Mouse (Mus musculus): Measurements from ENCODE around the gene Dnajb1.
"Not testable (repeated sequence)": the region's sequence is repeated elsewhere in the genome, so short reads cannot be mapped to it uniquely, and the experiment has no call there.

Gene Dnajb1

DNA sequence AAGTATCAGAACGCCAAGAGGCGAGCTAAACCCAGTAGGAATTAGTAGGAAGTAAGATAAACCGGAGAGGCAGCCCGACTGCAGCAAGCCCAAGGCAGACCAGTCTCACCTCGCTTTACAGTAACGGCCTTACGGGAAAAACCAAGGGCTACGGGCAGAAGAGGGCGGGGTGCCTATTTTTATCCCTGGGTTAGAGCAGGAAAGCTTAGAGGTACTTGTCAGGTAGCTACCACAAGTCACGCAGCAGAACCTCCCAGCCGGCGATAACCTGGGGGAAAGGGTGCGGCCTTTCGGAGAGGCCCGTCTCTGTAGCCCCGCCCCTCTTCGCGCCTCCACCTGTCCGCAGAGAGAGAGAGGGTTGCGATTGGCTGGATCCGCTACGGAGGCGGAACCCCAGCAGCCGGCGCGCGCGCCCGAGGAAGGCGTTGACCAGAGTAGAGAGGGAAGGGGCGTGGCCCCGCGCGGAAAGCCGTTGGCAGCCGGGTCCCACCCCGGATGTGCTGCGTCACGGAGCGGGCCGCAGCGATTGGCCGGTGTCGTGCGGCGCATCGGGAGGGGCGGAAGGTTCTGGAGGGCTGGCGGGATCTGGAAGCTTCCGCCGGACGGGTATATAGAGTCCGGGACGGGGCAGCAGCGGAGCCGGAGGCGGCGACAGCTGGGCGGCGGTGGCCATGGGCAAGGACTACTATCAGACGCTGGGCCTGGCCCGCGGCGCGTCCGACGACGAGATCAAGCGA is at the start of gene Dnajb1, which contains the start of gene Tecr:
Gene Dnajb1, plus strand, starts transcription at position 533 of the 737 bp plus-strand sequence.
Gene Tecr, minus strand, starts transcription at position 311 of the 737 bp plus-strand sequence.
- DNase-seq (ENCODE audit: low spot score in 2 of 2): peak; percentile 99 to 100

DNA sequence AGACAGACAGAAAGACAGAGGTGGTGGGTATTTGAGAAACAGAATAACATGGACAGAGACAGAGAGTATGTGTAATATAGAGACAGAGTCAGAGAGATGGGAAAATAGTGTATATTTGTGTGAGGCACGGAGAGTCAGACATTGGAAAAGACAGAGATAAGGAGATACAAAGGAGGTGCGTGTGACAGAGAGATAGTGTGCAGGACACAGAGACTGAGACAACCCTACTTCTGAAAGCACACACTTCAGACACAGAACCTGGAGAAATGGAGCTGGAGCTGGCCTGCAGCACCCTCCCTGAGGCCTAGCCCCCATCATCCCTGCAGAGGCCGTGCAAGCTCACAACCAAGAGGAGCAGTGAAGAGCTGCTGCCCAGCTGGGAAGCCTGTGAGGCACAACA is 45.3 kb upstream of the Dnajb1 start:
- no peak for DNase-seq (ENCODE audit: low spot score in 2 of 2)

DNA sequence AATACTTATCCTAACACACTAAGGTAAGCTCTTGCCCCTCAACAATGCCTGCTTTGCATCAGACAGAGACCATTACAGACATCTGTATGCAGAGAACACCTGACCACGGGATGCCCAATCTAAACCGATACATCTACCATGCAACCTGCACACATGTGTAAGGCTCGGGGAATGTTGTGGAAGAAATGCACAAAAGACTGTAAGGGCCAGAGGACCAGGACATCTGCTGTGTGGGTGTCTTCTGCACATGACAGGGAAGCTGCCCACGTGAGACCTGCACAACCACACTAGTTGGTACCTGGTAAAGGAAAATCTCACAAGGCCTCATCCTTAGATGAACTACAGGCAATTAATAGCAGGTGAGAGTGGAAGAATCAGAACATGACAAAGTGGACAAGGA is 44.7 kb upstream of the Dnajb1 start:
- no peak for DNase-seq (ENCODE audit: low spot score in 2 of 2)

DNA sequence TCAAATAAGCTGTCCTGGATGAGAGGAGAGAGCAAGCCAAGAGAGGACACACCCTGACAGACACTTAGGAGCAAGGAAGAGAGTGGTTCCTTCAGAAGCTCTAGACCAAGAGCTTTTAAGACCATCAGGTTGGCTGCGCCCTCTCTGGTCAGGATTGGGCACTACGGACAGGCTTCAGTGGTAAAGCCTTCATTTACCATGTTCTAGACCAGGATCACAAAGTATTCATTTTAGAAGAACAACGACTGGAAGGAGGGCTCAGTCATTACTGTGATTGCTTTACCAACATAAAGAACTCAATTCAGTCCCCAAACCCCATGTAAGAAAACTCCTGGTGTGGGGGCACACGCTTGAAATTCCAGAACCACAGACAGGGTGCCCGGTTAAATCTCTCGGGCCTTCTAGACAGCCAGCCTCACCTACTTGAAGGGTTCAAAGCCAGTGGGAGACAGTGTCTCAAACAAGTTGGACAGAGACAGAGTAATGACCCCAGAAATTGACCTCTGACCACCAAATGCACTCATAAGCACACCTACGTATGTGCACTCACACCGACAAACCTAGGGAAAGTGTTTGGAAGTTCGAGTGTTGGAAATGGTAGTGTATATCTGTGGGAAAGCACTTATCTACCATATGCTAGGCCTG is 42.1 kb upstream of the Dnajb1 start:
- no peak for DNase-seq (ENCODE audit: low spot score in 2 of 2)

DNA sequence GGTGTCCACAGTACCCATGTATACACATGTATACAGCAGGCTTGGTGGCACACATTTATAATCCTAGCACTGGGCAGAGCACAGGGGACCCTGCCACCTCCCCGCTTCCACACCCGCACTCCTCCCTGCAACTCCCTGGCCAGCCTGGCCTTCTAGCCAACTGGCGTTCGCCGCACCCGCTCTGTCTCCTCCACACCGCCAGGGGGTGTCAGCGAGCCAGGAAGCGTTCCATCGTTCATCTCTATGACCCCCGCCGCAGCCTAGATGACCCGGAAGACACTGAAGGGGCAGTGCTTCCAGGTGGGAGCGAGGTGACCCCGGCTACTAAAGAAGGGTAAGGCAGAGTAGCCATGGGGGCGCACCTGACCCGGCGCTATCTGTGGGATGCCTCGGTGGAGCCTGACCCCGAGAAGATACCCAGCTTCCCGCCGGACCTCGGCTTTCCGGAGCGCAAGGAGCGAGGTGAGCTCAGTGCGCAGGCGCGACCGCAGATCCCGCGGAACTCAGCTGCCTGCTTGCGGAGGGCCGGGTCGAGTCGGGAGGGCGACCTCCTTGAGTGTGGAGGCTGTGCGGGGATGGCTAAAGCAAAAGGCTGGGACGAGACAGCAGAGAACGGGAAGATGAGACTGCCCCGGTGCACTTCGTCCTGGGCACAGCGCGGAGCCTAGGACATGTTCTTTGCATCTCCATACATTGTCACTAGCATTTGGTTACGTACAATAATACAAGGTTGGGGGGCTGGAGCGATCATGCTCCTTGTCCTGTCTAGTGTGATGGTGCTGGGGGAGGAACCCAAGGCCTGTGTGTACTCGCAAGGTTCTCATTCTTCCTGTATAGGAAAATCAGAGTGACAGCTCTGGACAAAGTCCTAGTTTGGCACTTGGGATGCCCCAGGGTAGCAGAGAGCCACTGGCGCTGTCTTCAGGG is 41.3 kb upstream of the Dnajb1 start, which contains the start of gene Ndufb7:
Gene Ndufb7, plus strand, starts transcription at position 203 of the 927 bp plus-strand sequence.
- DNase-seq (ENCODE audit: low spot score in 2 of 2): peak; percentile 95

DNA sequence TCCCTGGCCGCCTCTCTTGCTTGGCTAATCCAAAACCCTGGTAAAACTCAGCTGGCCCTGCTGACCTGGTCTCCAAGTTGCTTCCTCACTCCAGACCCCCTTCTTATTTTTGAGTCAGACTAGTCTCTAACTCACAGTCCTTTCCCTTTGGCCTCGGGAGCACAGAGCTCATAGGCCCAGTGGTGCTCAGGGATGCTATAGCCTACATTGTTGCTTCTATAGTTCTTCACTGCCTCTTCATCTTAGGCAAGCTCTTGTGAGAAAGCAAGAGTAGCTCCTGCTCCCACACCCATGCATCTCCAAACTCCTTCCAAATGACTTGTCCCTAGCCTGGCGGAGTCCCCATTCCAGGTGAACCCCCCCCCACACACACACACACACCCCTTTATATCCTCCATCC is 40.3 kb upstream of the Dnajb1 start:
- DNase-seq (ENCODE audit: low spot score in 2 of 2): no peak

DNA sequence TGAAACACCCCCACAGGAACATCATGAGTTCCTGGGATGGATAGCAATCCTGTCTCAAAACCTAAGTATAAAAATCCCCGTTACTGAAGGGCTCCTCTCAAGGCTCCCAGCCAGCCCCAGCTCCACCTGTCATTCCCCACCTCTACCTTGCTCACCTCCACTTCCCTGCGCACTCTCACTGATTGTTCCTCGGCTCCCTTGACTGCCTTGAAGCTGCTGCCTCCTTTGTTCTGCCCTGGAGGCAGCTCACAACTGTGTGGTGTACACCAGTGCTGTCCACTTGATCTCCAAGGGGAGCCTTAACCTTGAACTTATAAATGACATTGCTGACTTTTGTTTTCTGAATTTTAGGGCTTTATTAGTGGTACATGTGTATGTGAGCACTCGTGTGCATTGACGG is 39.9 kb upstream of the Dnajb1 start:
- DNase-seq (ENCODE audit: low spot score in 2 of 2): no peak

DNA sequence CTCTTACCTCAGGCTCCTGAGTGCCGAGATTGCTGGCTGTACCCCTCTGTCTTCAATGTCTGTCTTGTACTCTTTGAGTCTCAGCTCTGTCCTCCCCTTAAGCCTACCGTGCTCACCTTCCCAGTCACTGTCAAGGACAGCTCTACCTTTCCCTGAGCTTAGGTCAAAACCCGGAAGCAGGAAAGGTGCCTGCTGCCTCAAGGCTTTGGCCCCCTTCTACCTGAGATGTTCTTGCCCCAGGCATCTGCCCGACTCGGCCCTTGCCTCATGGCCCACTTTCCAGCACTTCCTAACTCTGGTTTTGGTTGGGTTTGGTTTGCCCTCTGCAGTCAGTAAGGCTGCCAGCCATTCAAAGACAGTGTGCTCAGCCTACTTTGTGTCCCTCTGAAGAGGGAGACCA is 39.2 kb upstream of the Dnajb1 start:
- no peak for DNase-seq (ENCODE audit: low spot score in 2 of 2)

DNA sequence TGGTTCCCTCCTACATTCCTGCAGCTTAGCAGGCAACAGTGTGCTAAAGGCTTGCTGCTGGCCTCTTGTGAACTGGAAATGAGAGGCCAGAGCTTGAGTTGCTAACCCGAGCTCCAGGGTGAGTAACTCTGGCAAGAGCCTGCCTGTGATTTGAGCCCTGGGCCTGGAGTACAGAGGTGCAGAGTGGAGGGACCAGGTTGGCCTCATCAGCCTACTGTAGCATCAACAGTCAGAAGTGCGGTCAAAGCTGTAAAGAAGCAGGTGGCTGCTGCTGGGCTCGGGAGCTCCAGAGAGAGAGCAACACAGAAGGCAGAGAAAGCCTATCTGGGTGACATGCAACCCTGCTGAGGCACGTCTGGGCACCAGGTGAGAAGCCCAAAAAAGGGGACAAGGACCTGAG is 38.8 kb upstream of the Dnajb1 start:
- no peak for DNase-seq (ENCODE audit: low spot score in 2 of 2)

DNA sequence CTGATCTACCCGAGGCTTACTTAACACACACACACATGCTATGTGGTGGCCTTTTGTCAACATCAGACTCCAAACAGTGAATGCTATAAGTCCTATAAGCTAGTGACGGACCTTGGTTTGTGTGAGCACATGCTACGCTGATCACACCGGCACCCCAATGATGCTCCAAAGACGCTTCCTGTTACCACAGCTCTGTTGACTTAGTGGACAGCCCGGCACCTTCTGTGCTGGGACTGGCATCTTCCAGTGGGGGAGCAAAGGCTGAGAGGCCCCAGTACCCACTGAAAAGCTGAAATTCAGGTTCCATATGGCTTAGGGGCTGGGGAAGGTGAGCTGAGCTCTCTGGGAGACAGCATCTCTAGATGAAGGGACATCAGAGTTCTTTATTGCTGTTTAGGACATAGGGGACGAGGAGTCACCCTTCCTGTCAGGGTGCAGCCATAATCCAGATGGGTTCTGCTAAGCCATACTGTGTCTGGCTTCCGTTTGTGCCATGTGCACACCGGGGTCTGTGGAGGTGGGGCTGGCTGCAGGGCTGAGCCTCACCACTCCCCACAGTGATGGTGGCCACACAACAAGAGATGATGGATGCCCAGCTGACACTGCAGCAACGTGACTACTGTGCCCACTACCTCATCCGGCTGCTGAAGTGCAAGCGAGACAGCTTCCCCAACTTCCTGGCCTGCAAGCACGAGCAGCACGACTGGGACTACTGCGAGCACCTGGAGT is 37.6 kb upstream of the Dnajb1 start:
- DNase-seq (ENCODE audit: low spot score in 2 of 2): no peak

DNA sequence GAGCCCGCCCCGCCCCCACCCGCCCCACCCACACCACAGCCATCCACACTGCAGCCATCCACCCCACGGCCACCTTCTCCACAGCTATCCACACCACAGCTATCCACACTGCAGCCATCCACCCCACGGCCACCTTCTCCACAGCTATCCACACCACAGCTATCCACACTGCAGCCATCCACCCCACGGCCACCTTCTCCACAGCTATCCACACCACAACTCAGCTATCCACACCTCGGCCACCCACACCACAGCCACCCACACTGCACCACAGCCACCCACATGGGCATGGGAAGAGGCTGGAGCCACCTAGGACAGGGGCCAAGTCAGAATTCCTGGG is 37.0 kb upstream of the Dnajb1 start:
- DNase-seq (ENCODE audit: low spot score in 2 of 2): not testable (repeated sequence)

DNA sequence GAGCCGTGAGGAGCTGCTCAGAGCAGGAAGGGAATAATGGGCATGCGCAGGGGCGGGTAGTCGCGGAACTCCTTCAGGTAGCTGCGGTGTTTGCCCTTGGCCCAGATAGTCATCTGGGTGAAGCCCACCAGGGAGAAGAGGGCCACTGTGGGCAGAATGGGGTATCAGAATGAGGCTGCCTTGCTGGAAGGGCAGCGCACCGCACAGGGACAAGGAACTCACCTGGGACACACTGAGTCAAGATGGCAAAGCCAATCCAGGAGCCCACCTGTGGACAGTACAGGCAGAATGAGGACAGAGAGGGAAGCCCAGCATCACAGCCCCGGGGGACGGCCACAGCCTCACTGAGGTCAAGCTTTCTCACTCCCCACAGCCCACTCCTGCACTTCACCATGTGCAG is 36.2 kb upstream of the Dnajb1 start:
- no peak for DNase-seq (ENCODE audit: low spot score in 2 of 2)

DNA sequence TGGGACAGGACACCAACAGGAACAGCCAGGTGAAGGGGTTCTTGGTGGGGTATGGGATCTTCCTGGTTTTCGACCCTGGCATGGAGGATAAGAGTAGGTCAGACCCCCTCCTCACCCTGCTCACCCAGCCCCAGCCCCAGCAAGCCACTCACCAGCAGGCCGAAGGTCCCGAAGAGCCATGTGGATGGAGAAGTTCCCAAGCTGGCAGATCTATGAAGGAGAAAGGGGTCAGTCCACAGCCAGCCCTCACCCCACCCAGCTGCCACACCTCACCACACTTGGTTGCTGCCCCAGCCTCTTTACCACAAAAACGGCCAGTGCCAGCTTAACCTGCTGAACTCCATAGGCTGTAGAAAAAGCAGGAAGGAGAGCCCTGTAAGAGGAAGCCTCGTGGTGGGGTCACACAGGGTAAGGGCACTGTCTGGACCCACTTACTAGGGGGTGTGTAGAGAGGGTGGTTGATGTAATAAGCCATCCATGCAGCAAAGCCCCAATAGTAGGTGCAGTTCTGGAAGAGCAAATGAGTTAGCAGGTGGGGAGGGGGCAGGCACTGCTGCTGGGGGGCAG is 35.7 kb upstream of the Dnajb1 start:
- DNase-seq (ENCODE audit: low spot score in 2 of 2): no peak

DNA sequence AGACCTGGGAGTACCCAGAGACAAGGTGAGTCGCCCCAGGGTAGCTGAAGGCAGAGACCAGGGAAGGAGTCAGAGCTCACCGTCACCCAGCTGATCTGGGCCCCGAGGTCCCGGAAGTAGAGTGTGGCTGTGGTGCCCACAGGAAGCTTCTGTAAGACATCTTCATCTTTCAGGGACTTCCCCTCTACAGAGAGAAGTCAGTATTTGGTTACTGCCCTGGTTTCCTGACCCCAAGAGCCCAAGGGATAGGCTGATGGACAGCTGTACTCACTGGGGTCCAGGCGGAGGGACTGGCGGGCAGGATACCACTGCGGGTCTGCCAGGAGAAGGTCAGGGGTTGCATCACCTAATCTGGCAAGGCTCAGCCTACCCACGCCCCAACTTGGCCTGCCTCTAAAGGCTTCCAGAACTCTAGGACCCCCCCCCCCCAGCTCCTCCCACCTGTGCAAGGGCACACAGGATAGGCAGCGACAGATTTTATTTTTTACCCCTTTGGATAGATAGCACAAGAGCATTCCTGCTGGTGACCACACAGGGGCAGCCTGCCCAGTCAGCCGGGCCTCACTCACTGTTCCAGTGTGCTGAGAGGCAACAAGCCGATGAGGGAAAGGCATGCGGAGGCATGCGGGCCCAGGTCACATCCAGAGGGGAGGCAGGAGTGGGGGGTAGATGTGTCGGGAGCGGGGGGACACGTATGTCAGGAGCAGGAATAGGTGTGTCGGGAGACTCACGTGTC is 34.7 kb upstream of the Dnajb1 start:
- no peak for DNase-seq (ENCODE audit: low spot score in 2 of 2)

DNA sequence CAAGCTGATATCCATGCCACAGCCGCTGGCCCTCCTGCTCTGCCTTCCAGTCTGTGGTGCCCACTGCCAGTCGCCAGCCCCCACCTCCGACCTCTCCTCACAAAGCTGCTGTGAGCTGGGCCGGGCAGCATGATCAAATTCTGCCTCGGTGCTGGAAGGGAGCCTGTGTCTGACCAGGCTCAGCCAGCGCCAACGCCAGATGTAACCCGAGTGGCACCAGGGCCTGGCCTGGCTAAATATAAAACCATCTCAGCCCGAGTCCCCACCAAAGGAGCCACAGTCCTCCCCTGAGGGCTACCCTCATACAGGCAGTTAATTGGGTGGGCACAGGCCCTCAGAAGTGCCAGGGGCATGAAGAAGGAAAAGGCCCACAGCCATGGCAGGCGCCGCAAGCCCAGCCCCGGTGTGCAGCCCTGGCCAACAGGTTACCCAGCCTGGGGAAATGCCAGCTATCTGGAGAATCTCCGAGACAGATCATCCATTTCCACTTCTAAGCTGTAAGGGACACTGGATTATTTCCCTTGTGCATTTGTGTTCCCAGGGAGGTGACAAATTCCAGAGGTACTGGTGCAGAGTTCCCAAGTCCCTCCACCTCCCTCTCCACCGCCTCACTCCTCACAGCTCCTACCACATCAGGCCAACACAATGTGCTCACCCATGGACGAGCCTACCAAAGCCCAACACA is 33.2 kb upstream of the Dnajb1 start:
- no peak for DNase-seq (ENCODE audit: low spot score in 2 of 2)

DNA sequence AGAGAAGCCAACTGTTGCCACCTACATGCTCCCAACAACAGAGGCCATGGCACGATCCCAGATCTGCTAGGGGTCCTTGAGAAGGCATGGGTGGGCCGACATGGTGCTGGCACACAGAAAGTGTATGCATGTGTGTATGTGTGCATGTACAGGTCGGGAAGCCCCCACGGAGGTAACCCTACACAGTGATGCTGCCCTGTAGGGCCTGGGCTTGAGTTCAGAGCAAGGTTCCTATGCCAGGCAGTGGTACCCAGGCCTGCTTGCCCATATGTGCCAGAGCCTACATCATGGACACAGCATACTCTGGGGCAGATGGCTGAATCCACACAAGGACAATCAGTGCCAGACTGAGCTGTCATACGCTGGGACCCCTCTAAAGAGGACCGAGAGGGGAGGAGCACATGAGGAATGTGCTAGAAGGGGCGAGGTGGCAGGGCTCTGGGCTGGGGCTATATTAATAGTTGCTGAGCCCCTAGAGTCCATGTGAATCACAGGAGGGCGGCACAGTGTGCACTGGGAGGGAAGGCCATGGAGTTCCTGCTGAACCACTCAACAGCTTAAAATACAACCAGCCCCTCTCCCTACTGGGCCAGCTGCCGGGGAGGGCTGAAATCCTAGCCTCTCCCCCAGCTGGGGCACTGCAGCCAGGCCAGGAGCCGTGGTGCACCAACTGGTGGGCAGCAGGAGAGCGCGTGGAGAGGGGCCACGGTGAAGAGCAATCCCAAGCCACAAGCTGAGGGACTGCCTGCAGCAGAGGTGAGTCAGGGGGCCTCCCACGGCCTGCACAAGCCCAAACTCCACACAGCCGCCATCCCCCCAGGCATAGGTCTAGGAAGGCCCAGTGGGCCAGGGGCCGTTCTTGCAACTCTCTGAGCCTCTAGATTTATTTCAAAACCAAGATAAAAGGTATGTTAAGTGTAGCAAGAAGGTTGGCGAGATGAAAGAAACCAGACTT is 32.2 kb upstream of the Dnajb1 start:
- DNase-seq (ENCODE audit: low spot score in 2 of 2): no peak

DNA sequence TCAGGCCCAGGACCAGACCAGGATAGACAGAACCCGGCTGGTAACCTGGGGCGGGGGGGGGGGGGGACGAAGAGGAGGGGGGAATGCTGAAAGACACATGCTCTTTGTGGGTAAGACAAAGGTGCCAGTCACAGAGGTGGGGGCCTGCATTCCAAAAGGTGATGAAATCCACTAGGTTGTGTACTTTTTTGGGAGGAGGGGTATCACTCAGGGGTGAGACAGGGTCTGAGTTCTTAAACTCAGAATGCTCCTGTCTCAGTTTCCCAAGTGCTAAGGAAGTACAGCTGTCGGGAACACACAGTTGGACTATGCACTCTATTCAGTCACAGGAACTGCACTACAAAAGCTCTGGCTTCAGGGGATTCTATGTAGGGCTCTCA is 31.5 kb upstream of the Dnajb1 start:
- DNase-seq (ENCODE audit: low spot score in 2 of 2): no peak

DNA sequence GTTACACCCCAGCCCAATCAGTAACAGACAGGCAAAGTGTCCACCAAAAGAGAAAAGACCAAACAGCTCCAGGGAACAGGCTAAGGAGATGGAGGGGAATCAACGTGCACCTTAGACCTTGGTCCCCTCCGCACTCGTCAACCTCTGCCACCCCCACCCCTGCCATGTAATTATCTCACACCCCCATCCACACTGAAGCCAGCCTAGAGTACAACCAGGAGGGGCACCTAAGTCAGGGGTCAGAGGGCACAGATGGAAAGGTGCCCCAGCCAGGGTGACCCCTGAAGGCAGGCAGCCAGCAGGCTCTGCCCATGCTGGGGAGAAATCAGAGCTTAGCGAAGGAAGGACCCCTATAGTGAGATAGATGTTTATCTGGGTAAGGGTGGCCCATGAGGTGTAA is 31.1 kb upstream of the Dnajb1 start:
- no peak for DNase-seq (ENCODE audit: low spot score in 2 of 2)

DNA sequence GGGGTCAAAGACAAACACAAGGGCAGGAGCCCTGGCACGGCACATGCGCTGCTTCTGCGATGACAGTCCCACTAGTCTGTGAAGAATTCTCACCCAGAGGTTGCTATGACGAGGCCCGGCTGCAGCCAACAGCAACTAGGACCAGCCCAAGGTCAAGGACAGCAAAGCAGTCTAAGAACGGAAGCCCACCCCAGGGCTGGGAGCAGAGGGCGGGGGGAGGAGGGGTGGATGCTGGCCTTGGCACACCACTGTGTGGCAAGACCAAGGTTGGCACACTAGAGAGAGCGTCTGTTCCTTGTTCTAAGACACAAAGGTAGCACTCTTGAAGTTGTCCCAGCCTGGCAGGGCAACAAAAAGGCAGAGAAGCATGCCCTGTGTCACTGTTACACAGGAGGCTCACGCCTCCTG is 30.6 kb upstream of the Dnajb1 start:
- no peak for DNase-seq (ENCODE audit: low spot score in 2 of 2)

All from urinary bladder, postnatal 36 days (tissue).